Mouse (Mus musculus): ENCODE results near the gene Leo1.

- no peak for TF ChIP-seq POLR2A (IDR thresholded peaks at IDR 0.05; ENCODE audit: control insufficient read depth, extremely low read depth, insufficient read depth, low read length, poor library complexity)
- TF ChIP-seq CTCF (IDR thresholded peaks at IDR 0.05; ENCODE audit: borderline replicate concordance, control insufficient read depth, extremely low read depth, insufficient read depth, low read length, poor library complexity): no peak
These were observed 19.1 kb upstream of the Leo1 start for GRCm38 (mm10) chr9:75422251-75422691.
